Mouse (Mus musculus): Measurements from ENCODE around the gene Greb1. TPM values are rescaled to one million over a fixed set of nuclear protein-coding genes. Genes with fewer than 3 reads are reported as not detected.
A peak's percentile ranks its signal among the peaks of the same experiment; 100 is the strongest.

The Greb1 gene
- total RNA-seq, 2 experiments from 2014 or later = 0.33 TPM

DNA sequence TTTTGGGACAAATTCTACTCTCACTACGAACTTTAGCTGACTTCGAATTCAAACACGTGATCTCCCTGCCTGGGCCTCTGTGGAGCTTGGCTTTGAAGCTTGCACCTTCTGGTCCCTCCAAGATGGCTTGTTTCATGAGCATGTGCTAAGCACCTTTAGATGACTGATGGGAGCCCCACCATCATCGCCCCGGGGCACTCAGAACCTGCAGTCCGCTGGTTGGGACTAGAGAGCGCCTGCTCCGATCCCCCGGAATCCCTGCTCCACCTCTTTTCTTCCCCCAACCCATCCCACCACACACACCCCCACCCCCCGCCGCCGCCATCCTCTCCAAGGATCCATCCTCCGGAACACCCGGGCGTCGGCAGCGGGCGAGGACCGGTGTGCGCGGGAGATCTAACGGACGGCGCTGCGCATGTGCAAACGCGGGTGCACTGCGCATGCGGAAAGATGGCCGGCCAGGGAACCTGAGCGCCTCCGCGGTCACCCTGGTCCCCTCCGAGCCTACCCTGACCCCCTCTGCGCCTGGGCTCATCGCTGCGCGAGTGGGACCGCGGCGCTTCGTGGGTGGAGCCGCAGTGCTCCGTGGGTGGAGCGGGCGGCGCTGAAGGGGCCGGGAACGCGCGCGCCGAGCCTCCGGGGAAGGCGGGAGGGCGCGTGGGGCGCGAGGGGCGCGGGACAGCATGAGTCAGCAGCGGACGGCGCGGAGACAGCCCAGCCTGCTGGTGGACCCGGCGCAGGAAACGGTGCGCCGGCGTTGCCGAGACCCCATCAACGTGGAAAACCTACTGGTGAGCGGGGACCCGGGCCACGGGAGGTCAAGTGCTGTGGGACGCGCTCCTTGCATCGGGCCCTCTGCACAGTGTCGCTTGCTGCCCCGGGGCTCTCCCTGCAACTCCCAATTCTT, 10.1 kb upstream of the Greb1 start, which contains the start of gene E2f6:
TSS of gene E2f6 (plus strand) at position 439 of the 907 bp plus-strand sequence.
- DNase-seq = peak; percentile 84 to 91
- intact Hi-C loops (cut with DNase I) = no loop called here

GRCm38 (mm10) chr12:16808045-16808444, 7.4 kb upstream of the Greb1 start:
- peak; percentile 37 to 40 for DNase-seq

DNA sequence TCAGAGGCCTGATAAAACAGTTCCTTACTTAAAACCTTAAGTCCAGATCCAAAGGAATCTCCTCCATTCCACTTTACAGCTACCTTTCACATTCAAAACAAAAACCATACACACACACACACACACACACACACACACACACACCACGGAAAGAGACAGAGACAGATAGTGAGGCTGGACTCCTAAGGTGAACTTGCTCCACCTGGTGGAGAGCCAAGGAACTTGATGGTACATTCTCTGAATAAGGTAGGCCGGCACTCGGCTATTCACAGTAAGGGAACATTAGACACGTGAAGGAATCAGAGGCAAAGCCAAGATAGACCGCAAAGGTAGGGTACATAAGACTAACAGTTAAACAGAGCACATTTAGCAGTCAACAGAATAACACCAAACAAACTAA, 4.8 kb upstream of the Greb1 start:
- peak; percentile 72 to 77 for DNase-seq
- intact Hi-C loops (cut with DNase I) = loop anchor here (1.0 to 5.0 kb wide), 3 partner anchors 88 to 452 kb away; no protein-coding TSS in a partner anchor

More at GRCm38 (mm10) chr12:16808045-16808444, 7.4 kb upstream of the Greb1 start:
- intact Hi-C loops (cut with DNase I) = loop anchor here (1.0 to 5.0 kb wide), 4 partner anchors 146 to 449 kb away; partner anchors contain the start of gene 2410004P03Rik

DNA sequence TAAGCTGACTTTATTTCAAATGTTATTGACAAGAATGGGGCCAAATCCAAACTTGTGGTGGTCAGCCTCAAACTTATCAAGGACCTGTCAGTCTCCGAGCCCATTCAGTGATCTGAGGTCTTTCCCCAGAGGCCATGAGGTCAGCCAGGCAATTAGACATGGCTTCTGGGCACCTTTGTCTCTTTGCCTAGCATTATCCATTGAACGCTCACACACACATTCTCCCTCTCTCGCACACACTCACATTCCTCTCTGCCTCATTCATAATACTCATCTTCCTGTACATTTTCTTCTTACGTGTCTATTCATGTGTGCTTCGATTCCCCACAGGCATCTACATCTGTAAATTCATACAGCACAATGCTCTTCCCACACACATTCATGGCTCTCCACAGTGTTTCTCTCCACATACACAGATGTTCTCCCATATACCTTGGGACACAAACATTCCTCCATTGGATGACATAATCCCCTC, 3.3 kb upstream of the Greb1 start:
- intact Hi-C loops (cut with DNase I) = no loop called here
- DNase-seq = no peak

DNA sequence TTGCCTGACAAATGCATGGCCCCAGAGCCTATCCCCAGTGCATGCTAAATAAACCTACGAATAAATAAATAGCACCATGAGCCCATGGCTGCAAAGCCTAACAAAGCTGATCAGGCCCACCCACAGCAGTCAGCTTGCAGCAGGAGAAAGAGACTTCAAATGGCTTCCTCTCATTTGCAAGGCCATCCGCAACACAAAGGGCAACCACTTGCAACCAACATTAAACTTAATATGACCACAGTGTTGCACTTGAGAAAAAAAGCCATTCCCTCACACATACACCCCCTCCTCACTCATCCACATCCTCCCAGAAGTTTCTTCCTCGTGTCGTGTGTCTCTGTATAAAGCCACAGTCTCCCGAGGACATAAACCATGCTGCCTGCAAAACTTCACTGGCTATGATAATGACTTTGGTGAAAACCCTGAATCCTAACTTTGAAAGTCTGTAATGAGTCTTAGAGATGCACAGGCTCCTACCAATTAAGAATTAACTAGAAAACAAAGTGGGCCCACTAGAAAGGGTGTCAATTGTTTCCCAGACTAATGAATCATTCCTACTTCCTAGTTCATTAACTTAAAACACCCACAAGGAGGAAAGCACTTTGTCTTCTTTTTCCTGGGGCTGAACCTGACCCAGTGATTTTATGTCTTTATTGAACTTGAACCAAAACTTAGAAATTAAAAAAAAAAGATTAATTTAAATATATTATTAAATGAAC, 2.7 kb upstream of the Greb1 start:
- DNase-seq = no peak
- intact Hi-C loops (cut with DNase I) = no loop called here

GRCm38 (mm10) chr12:16800959-16801315, 251 bp upstream of the Greb1 start:
- no peak for DNase-seq
- intact Hi-C loops (cut with DNase I) = no loop called here

DNA sequence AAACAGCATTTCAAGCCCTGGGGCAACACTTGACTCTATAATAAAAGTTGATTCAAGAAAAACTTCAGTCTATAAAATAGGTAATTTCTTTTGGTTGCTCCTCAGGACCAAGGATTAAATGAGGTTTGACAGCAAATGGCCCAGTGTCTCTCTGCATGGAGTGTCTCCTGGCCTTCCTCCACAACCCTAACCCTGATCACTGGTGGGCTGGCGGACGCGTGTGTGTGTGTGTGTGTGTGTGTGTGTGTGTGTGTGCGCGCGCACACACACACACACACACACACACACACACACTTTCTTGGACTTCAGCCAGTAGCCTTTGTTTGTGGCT, 793 bp downstream of the Greb1 start:
- intact Hi-C loops (cut with DNase I) = no loop called here
- no peak for DNase-seq

GRCm38 (mm10) chr12:16798894-16799293, 1.8 kb downstream of the Greb1 start:
- intact Hi-C loops (cut with DNase I) = no loop called here
- no peak for DNase-seq

- no peak for DNase-seq
- intact Hi-C loops (cut with DNase I) = no loop called here
Measured at GRCm38 (mm10) chr12:16795781-16796180, 4.9 kb downstream of the Greb1 start.

DNA sequence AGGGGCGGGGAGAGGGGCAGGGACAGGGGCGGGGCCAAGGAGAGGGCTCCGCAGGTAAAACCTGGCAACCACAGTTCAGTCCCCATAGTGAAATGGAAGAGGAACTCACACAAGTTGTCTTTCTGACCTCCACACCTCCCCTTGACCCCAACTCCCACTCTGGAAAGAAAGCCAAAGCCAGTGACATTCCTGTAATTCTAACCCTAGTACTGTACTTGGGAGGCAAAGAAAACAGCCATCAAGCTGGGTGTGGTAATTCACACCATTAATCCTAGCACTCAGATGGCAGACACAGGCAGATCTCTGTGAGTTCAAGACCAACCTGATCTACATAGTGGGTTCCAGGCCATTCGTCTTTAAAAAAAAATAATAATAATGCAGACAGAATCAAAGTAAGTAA, 7.3 kb downstream of the Greb1 start:
- intact Hi-C loops (cut with DNase I) = no loop called here
- no peak for DNase-seq

GRCm38 (mm10) chr12:16790456-16790855, 10.2 kb downstream of the Greb1 start:
- no peak for DNase-seq
- intact Hi-C loops (cut with DNase I) = no loop called here

DNA sequence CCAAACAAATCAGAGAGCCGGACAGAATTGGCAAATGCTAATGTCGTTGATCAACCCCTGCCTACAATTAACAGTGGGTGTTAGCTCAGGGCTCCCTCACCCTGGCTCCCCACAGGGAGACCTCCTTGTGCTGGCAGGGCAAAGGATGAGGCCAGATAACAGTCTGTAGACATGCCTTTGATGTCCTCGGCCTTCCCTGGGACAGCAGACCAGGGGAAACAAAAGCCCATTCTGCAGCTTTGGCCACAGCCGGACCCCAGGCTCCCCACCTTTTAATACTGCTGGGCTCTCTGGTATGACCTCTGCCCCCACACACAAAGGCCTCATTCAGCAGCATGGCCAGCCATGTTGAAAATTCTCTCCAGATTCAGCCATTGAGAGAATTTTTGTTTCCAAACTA, 10.9 kb downstream of the Greb1 start:
- intact Hi-C loops (cut with DNase I) = no loop called here
- DNase-seq = no peak

DNA sequence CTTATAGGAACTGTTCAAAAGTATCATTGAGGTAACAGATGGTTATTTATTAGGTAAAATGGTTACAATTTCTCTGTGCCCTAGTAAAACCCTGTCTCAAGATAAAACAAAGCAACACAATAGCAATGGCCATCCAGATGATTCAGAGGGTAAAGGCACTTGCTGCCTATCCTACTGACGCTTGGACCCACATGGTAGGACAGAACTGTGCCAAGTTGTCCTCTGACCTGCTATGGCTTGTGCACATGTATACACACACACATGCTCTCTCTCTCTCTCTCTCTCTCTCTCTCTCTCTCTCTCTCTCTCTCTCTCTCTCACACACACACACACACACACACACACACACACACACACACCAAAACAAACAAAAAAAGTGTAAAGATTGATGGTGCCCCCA, 11.5 kb downstream of the Greb1 start:
- DNase-seq = no peak
- intact Hi-C loops (cut with DNase I) = no loop called here

DNA sequence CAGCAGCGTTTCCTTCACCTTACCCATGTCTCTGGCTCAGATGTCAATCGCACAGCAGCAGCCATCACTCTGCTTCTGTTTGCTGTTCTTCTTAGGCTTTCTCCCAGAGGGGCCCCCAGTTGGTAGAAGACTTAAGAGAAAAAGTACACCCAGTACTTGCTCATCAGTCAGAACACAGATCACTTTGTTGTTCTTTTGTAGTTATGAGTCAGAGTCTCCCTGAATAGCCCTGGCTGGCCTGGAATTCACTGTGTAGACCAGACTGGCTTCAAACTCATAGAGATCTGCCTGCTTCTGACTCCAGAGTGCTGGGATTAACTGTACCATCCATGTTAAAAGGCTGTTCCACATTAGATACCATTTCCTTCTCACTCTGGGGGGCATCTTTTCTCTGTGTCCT, 12.1 kb downstream of the Greb1 start:
- intact Hi-C loops (cut with DNase I) = no loop called here
- no peak for DNase-seq

GRCm38 (mm10) chr12:16781034-16781746, 19.5 kb downstream of the Greb1 start:
- intact Hi-C loops (cut with DNase I) = no loop called here
- no peak for DNase-seq

- intact Hi-C loops (cut with DNase I) = no loop called here
- no peak for DNase-seq
Measured at GRCm38 (mm10) chr12:16780320-16780719, 20.4 kb downstream of the Greb1 start.

DNA sequence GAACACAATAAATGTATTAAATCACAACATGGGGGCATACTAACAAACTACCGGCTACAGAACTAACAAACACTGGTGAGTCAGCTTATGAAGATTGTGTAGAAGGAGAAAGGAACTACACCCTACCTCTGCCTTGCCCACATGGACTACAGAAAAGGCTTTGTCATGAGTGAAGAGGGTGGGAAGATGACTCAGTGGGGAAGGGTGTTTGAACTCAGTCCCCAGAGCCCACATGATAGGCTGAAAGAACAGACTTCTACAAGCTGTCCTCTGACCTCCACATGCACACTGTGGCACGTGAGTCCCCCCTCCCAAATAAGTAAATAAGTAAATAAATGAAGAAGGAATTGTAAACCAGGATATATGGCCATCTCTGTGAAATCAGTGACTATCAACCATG, 21.5 kb downstream of the Greb1 start:
- DNase-seq = no peak
- intact Hi-C loops (cut with DNase I) = no loop called here

DNA sequence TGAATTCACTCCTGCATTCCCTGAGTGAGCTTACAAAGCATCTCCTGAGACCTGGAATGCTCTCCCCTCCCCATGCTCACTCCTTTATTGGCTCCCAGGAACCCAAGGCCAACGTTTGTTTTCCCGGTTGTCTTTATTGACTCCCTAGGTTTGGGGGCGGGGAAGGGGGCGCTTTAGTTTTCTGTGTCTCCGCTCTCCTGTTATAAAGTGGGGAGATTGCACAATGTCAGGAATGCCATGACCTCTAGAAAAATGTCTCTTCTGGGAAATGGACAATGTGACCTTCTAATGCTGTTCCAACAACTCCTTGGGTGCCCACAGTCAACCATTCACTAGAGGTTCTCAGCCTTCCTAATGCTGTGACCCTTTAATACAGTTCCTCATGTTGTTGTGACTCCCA, 22.2 kb downstream of the Greb1 start:
- intact Hi-C loops (cut with DNase I) = no loop called here
- no peak for DNase-seq

- DNase-seq = no peak
- intact Hi-C loops (cut with DNase I) = no loop called here
Measured at GRCm38 (mm10) chr12:16775351-16775750, 25.3 kb downstream of the Greb1 start.

- intact Hi-C loops (cut with DNase I) = no loop called here
- DNase-seq = no peak
Measured at GRCm38 (mm10) chr12:16774605-16775004, 26.1 kb downstream of the Greb1 start.

DNA sequence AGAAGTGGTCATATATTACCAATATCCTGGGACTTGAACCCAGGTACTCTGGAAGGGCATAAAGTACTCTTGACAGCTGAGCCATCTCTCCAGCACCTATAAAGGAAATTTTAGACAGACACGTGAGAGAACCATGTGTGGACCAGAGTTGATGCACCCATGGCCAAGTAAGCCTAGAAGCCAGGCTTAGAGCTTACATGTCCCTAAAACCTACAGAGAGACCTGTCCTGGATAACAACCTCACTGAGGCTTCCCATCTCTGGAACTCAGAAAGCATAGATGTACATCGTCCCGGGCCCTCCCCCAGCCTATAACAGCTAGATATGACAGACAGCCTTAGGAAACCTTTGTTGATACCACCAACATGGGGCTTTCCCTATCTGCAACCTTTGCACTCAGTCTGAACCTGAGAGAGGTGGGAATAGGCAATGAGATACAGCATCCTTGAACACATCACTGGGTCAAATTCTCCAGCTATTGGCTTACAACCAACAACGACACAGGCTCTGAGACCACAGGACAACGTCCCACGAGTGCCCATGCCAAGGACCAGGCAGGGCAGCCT, 31.0 kb downstream of the Greb1 start:
- no peak for DNase-seq
- intact Hi-C loops (cut with DNase I) = no loop called here
